Mouse (Mus musculus): Measurements from ENCODE around the gene Chst3.
"Not testable (repeated sequence)": the region's sequence is repeated elsewhere in the genome, so short reads cannot be mapped to it uniquely, and the experiment has no call there.

The Chst3 gene

DNA sequence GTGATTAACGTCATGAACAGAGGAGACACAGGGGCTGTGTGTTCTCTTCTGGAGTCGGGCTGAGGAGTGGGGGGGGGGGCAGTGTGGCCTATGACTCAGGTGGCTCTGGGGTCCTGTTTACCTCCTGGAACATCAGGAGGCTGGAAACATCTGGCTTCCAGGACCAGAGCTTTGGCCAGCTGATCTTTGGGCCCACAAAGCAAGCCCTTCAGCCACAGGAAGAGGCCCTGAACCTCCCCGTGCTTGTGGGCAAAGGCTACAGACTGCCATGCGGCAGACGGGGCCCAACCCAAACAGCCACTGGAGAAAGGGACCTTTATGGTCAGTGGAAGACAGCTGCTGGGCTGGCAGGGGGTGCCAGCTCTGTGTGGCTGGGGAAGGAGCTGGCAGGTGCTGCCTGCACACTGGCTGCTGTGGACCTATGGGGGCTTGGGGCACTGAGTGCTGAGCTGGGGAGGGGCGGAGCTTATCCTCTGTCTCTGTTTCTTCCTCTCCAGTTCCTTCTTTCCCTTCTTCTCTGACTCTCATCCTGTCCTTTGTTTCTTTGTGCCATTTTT is 67.9 kb downstream of the Chst3 start:
- peak; percentile 58 for DNase-seq

DNA sequence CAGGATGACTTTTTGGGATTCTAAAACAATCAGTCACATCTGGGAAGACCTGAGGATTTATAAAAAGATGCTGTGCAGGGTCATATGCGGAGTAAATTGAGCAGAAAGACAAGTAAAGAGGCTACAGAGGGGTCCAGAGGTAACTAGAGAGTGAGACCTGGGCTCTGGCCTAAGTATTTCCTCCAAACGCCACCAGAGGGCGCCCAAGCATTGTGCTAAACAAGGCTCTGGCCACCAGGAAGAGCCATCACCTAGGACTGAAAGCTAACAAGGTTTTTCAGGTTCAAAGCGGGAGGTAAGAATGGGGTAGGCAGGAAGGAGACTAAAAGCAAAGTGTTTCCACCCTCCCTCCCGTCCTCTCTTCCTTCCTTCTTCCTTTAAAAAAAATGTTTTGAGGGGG is 71.0 kb downstream of the Chst3 start:
- peak; percentile 81 for DNase-seq

DNA sequence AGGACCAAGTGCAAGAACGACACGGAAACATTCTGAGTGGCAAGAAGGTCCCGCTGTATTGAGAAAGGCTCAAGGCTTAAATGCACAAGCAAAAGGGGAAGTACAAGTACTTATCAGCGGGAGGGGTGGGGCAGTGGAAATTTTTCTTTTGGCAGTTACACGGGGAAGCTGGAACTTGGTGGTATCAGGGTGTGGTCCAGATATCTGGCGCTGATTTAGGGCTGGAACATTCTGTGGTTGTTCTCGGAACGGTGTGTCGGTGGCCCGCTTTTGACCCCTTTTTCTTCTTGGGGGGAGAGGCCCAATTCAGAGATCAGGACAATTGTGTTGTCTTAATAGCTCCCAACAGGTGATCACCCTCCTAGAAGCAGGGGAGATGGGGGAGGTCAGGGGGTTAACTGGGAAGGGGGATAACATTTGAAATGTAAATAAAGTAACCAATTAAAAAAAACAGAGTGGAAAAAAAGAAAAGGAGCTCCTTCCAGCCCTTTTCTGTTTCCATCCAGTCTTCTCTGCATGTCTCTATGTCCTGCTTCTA is 71.5 kb downstream of the Chst3 start:
- DNase-seq, result not testable (repeated sequence)

DNA sequence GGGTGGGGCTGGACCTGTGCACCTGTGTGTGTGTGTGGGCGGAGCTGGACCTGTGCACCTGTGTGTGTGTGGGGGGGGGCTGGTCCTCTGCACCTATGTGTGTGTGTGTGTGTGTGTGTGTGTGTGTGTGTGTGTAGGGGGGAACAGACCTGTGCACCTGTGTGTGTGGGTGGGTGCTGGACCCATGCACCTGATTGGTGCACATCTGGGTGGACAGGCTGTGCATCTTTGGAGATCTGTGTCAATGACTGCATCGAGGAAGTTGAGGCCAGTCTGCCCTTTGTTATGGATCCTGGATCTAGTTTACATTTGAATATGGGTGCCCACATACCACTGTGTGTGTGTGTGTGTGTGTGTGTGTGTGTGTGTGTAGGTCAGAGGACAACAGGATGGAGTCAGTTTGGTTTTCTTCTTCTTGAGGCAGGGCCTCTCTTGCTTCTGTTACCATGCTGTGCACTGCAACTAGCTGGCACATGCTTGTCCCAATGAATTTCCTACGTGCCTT is 77.4 kb downstream of the Chst3 start:
- DNase-seq, result no peak

GRCm38 (mm10) chr10:60140751-60141150 is 78.3 kb downstream of the Chst3 start:
- no peak for DNase-seq

DNA sequence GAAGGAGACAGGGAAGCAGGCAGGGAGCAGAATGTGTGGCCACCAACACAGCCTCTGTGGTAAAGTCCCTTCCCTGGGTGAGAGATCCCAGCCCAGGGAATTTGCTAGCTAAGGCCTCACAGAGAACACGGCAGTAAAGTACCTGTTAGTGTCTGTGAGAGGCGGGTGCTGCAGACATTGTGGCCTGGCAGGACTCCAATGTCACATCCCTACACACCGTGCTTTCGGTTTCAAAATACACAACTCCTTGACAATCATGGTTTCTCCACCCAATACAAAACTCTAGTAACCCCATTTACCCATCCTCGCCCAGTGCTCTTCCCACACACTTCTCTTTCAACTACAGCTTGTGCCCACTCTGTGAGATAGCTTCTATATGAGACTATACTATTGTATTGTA is 80.4 kb downstream of the Chst3 start:
- no peak for DNase-seq

GRCm38 (mm10) chr10:60136935-60137334 is 82.1 kb downstream of the Chst3 start:
- DNase-seq, result no peak

DNA sequence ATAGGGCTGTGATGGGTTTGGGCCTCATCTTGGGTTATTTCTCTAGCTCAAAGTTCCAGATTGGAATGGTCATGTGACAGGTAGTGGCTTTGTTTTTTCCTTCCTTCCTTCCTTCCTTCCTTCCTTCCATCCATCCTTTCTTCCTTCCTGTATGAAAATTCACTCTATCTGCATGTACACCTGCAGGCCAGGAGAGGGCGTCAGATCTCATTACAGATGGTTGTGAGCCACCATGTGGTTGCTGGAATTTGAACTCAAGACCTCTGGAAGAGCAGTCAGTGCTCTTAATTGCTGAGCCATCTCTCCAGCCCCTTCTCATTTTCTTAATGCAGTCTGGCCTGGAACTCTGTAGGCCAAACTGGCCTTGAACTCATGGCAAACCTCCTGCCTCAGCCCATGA is 83.0 kb downstream of the Chst3 start:
- DNase-seq, result not testable (repeated sequence)

GRCm38 (mm10) chr10:60134201-60134600 is 84.9 kb downstream of the Chst3 start:
- DNase-seq, result no peak

GRCm38 (mm10) chr10:60133501-60133900 is 85.6 kb downstream of the Chst3 start:
- DNase-seq, result no peak
